Mouse (Mus musculus): ENCODE data around the gene Noc3l. TPM values are rescaled to one million over a fixed set of nuclear protein-coding genes. Genes with fewer than 3 reads are reported as not detected.

Gene Noc3l
- polyA plus RNA-seq, 1 experiment from 2014 or later: 9.8 TPM

GRCm38 (mm10) chr19:38798801-38799200, 20.2 kb downstream of the Noc3l start:
- Histone ChIP-seq H3K4me1 (no peaks in the 10 kb centered on the region), H3K27me3 (no peaks in the 10 kb centered on the region), H3K4me2 (no peak overlapping the region), H3K9ac (no peak overlapping the region), H3K4me3 (replicated peaks) (no peak overlapping the region), H3K36me3 (replicated peaks) (peaks cover 77% of the 10 kb centered on the region), H3K9me3 (no peaks in the 10 kb centered on the region), H3K27ac (no peak overlapping the region)
- WGBS: 93% methylated on average over 6 of the region's 6 CpGs
- no peak for ATAC-seq (ENCODE audit: low FRiP score)

- no peaks in the 10 kb centered on the region for H3K4me1 ChIP-seq
- H3K27ac ChIP-seq: no peak overlapping the region
- no peaks in the 10 kb centered on the region for H3K9me3 ChIP-seq
- H3K36me3 ChIP-seq (replicated peaks): peaks cover 77% of the 10 kb centered on the region
- no peak overlapping the region for H3K4me3 ChIP-seq (replicated peaks)
- H3K27me3 ChIP-seq: no peaks in the 10 kb centered on the region
- H3K4me2 ChIP-seq: no peak overlapping the region
- no peak for ATAC-seq (ENCODE audit: low FRiP score)
- WGBS: 92% methylated on average over 1 of the region's 1 CpGs
- no peak overlapping the region for H3K9ac ChIP-seq
Measured at GRCm38 (mm10) chr19:38798291-38798690, 20.7 kb downstream of the Noc3l start.

- H3K27ac ChIP-seq: no peak overlapping the region
- no peak for ATAC-seq (ENCODE audit: low FRiP score)
- H3K4me1 ChIP-seq: no peaks in the 10 kb centered on the region
- H3K36me3 ChIP-seq (replicated peaks): peaks cover 74% of the 10 kb centered on the region
- no peaks in the 10 kb centered on the region for H3K9me3 ChIP-seq
- no peak overlapping the region for H3K9ac ChIP-seq
- no peak overlapping the region for H3K4me3 ChIP-seq (replicated peaks)
- no peak overlapping the region for H3K4me2 ChIP-seq
- no peaks in the 10 kb centered on the region for H3K27me3 ChIP-seq
- 84% methylated on average over 5 of the region's 5 CpGs for WGBS
Measured at GRCm38 (mm10) chr19:38796546-38796945, 22.5 kb downstream of the Noc3l start.

GRCm38 (mm10) chr19:38793563-38794045, 25.4 kb downstream of the Noc3l start:
- no peak overlapping the region for H3K27ac ChIP-seq
- WGBS: 92% methylated on average over 7 of the region's 7 CpGs
- no peaks in the 10 kb centered on the region for H3K4me1 ChIP-seq
- no peaks in the 10 kb centered on the region for H3K9me3 ChIP-seq
- H3K9ac ChIP-seq: no peak overlapping the region
- no peak overlapping the region for H3K4me3 ChIP-seq (replicated peaks)
- ATAC-seq (ENCODE audit: low FRiP score): no peak
- no peak overlapping the region for H3K4me2 ChIP-seq
- H3K27me3 ChIP-seq: no peaks in the 10 kb centered on the region
- peaks cover 86% of the 10 kb centered on the region for H3K36me3 ChIP-seq (replicated peaks)

- 92% methylated on average over 6 of the region's 6 CpGs for WGBS
- Histone ChIP-seq H3K9me3 (no peaks in the 10 kb centered on the region), H3K4me3 (replicated peaks) (no peak overlapping the region), H3K4me2 (no peak overlapping the region), H3K4me1 (no peaks in the 10 kb centered on the region), H3K27ac (no peak overlapping the region), H3K36me3 (replicated peaks) (peaks cover 40% of the 10 kb centered on the region), H3K27me3 (no peaks in the 10 kb centered on the region), H3K9ac (no peak overlapping the region)
- ATAC-seq (ENCODE audit: low FRiP score): no peak
Measured at GRCm38 (mm10) chr19:38787756-38788155, 31.3 kb downstream of the Noc3l start.

- 92% methylated on average over 9 of the region's 9 CpGs for WGBS
Measured at GRCm38 (mm10) chr19:38783542-38783941, 35.5 kb downstream of the Noc3l start.

DNA sequence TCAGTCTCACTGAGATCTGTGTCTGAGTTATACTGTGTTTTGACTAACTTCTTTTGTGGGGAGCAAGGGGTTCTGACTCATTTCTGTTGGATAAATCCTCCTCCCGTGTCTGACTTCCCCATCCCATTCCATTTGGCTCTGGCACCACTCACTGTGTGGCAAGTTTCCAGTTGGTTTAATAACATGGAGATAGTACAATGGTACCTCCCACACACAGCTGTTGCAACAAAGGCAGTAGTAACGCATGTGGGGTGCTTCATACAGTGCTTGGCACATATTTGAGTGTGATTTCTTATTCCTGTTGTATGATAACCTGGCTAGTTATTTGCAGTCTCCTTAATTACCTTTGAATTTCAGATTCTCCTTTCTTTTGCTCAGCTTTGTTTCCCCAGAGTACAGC, 40.2 kb downstream of the Noc3l start:
- no peak overlapping the region for H3K9ac ChIP-seq
- H3K9me3 ChIP-seq: no peaks in the 10 kb centered on the region
- H3K27ac ChIP-seq: no peak overlapping the region
- no peak overlapping the region for H3K4me2 ChIP-seq
- H3K4me1 ChIP-seq: no peaks in the 10 kb centered on the region
- 79% methylated on average over 2 of the region's 2 CpGs for WGBS
- no peaks in the 10 kb centered on the region for H3K27me3 ChIP-seq
- 0 out of 2 replicates have a peak, but pooled peaks cover 2% of the 10 kb centered on the region for H3K36me3 ChIP-seq (replicated peaks)
- H3K4me3 ChIP-seq (replicated peaks): no peak overlapping the region
- ATAC-seq (ENCODE audit: low FRiP score): no peak

More at GRCm38 (mm10) chr19:38783542-38783941, 35.5 kb downstream of the Noc3l start:
- Histone ChIP-seq H3K4me3 (replicated peaks) (no peak overlapping the region), H3K4me2 (no peak overlapping the region), H3K27ac (no peak overlapping the region), H3K36me3 (replicated peaks) (peaks cover 8% of the 10 kb centered on the region), H3K9ac (no peak overlapping the region), H3K27me3 (no peaks in the 10 kb centered on the region), H3K4me1 (no peaks in the 10 kb centered on the region), H3K9me3 (no peaks in the 10 kb centered on the region)
- ATAC-seq (ENCODE audit: low FRiP score): no peak

- no peaks in the 10 kb centered on the region for H3K27me3 ChIP-seq
- 59% methylated on average over 4 of the region's 4 CpGs for WGBS
- H3K4me1 ChIP-seq: no peaks in the 10 kb centered on the region
- H3K36me3 ChIP-seq (replicated peaks): no peaks in the 10 kb centered on the region
- no peak overlapping the region for H3K27ac ChIP-seq
- no peak overlapping the region for H3K4me2 ChIP-seq
- H3K9me3 ChIP-seq: no peaks in the 10 kb centered on the region
- no peak overlapping the region for H3K4me3 ChIP-seq (replicated peaks)
- no peak for ATAC-seq (ENCODE audit: low FRiP score)
- H3K9ac ChIP-seq: no peak overlapping the region
Measured at GRCm38 (mm10) chr19:38775548-38775947, 43.5 kb downstream of the Noc3l start.

DNA sequence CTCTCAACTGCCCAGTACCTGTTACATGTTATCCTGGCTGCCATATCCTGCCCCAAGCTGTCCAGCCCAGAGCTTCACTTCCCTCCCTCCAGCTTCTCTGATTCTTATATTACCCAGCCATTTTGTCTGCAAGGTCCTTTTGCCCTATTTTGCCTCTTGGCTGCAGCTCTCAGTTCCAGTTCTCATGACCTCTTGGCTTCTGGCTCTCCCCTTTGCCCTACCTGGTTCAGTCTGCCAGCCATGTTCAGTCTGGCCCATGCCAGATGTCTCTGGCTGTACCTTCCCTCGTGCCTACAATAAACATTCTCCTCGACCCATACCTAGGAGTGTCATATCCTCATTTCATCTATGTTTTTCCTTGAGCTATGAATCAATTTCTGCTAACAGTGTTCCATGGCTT, 52.7 kb downstream of the Noc3l start:
- no peak overlapping the region for H3K4me3 ChIP-seq (replicated peaks)
- H3K27me3 ChIP-seq: no peaks in the 10 kb centered on the region
- H3K4me2 ChIP-seq: no peak overlapping the region
- WGBS: 86% methylated on average over 2 of the region's 2 CpGs
- H3K9me3 ChIP-seq: no peaks in the 10 kb centered on the region
- no peaks in the 10 kb centered on the region for H3K36me3 ChIP-seq (replicated peaks)
- H3K4me1 ChIP-seq: no peaks in the 10 kb centered on the region
- H3K27ac ChIP-seq: no peak overlapping the region
- ATAC-seq (ENCODE audit: low FRiP score): no peak
- no peak overlapping the region for H3K9ac ChIP-seq

DNA sequence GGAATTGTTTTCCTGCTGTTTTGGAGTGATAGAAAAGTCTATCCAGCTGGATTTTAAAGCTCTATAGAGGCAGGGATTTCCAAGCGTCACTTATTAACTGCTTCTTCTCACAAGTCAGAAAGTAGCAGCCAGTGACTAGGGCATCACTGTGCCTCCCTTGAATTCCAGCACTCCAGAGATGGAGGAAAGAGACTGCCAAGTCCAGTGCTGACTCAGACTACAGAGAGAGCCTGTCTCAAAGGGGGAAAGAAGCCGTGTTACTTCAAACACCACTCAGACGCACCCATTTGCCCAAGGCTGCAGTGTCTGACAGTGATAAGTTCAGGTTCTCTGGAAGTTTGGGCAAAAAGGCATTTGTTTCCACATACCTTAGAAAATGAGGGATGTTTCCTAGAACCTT, 58.6 kb downstream of the Noc3l start:
- H3K9ac ChIP-seq: no peak overlapping the region
- H3K4me1 ChIP-seq: no peaks in the 10 kb centered on the region
- no peak overlapping the region for H3K4me2 ChIP-seq
- no peaks in the 10 kb centered on the region for H3K36me3 ChIP-seq (replicated peaks)
- H3K9me3 ChIP-seq: no peaks in the 10 kb centered on the region
- no peak overlapping the region for H3K4me3 ChIP-seq (replicated peaks)
- 87% methylated on average over 3 of the region's 3 CpGs for WGBS
- no peak overlapping the region for H3K27ac ChIP-seq
- H3K27me3 ChIP-seq: no peaks in the 10 kb centered on the region
- ATAC-seq (ENCODE audit: low FRiP score): no peak

DNA sequence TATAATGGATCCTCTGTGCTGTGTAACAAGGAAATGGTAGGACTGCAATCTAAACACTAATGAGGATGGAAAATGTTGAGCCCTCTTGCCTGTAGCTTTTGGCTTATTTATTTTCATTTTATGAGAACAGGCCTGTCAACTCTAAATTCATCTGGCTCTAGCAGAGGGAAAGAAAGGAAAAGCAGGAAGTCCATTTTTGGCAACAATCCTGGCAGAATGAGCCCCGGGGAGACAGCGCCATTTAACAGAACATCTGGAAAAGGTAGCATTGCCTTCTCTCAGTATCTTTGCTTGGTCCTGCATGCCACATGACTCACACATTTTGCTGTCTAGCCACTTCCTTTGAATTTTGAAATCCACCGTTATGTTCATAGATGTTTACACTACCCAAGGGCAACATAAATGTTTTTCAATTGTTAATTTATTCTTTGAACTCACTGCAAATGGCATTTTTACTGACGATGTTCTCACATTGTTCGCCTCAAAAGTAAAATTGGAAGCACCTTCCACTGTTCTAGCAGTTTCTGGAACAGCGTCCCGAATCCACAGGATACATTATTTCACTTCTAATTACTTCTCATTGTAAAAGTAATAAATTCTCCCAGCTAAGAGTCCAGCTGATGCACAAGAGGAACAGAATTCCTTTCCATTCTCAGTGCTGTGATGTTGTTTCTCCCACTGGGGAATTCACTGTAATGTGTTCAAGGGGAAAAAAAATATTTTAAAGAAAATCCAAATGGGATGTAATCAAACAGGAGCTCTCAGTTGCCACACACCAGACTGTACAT, 60.2 kb downstream of the Noc3l start:
- H3K36me3 ChIP-seq (replicated peaks): no peaks in the 10 kb centered on the region
- 88% methylated on average over 7 of the region's 7 CpGs for WGBS
- no peaks in the 10 kb centered on the region for H3K27me3 ChIP-seq
- H3K4me2 ChIP-seq: no peak overlapping the region
- no peak overlapping the region for H3K4me3 ChIP-seq (replicated peaks)
- ATAC-seq (ENCODE audit: low FRiP score): no peak
- no peak overlapping the region for H3K27ac ChIP-seq
- no peaks in the 10 kb centered on the region for H3K9me3 ChIP-seq
- H3K9ac ChIP-seq: no peak overlapping the region
- H3K4me1 ChIP-seq: no peaks in the 10 kb centered on the region

- no peak overlapping the region for H3K4me2 ChIP-seq
- ATAC-seq (ENCODE audit: low FRiP score): no peak
- no peaks in the 10 kb centered on the region for H3K27me3 ChIP-seq
- 58% methylated on average over 5 of the region's 5 CpGs for WGBS
- H3K4me1 ChIP-seq: no peaks in the 10 kb centered on the region
- no peaks in the 10 kb centered on the region for H3K9me3 ChIP-seq
- no peaks in the 10 kb centered on the region for H3K36me3 ChIP-seq (replicated peaks)
- no peak overlapping the region for H3K9ac ChIP-seq
- no peak overlapping the region for H3K27ac ChIP-seq
- H3K4me3 ChIP-seq (replicated peaks): no peak overlapping the region
Measured at GRCm38 (mm10) chr19:38758056-38758455, 61.0 kb downstream of the Noc3l start.

DNA sequence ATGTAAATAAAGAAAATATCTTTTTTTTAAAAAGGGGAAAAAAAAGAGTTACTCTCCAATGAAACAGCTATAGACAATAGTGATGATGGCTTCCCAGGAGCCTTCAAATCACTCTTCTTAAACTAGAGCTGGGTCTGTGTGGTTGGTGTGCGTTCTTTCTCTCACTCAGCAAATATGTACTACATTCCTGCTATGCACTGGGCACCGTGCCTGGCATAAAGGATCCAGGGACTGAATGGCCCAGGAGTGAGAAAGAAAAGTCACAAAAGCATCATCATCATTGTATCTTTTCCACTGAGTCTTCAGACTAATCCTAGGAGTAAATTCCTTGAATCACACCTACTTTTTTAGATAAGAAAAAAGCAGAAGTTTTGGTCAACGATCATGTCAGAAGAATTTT, 61.9 kb downstream of the Noc3l start:
- no peaks in the 10 kb centered on the region for H3K4me1 ChIP-seq
- H3K27ac ChIP-seq: no peak overlapping the region
- H3K36me3 ChIP-seq (replicated peaks): no peaks in the 10 kb centered on the region
- ATAC-seq (ENCODE audit: low FRiP score): no peak
- H3K9ac ChIP-seq: no peak overlapping the region
- no peak overlapping the region for H3K4me3 ChIP-seq (replicated peaks)
- H3K9me3 ChIP-seq: no peaks in the 10 kb centered on the region
- H3K4me2 ChIP-seq: no peak overlapping the region
- 88% methylated on average over 3 of the region's 3 CpGs for WGBS
- H3K27me3 ChIP-seq: no peaks in the 10 kb centered on the region

Measured in forebrain, embryonic 12.5 days (tissue).